Mouse (Mus musculus) MEL (cell line): ENCODE results near the gene Snx29.

Source experiments
- CHD2 ChIP-seq: IDR thresholded peaks from 2 replicates; pipeline ENCODE4 v1.6.1; 2011; ENCODE audit warnings: low read length, improper control_type of control experiment
- CTCF ChIP-seq, 3 experiments: IDR thresholded peaks in 2 of 3; conservative IDR thresholded peaks in 1 of 3; 2 replicates each; pipeline ENCODE4 v1.5.1; 2011 to 2012; ENCODE audit warnings: low read length in 3 of 3, low read depth in 2 of 3, mild to moderate bottlenecking in 2 of 3, improper control_type of control experiment in 1 of 3, inconsistent platforms in 1 of 3, mixed read lengths in 1 of 3, moderate library complexity in 1 of 3; ENCODE audit not compliant: control insufficient read depth in 1 of 3, insufficient read depth in 1 of 3, poor library complexity in 1 of 3, severe bottlenecking in 1 of 3

GRCm38 (mm10) chr16:11784354-11784753, 461.6 kb downstream of the Snx29 start:
- no peak for TF ChIP-seq CTCF (IDR thresholded peaks at IDR 0.05 in 2 of 3, conservative IDR thresholded peaks at IDR 0.05 in 1 of 3; ENCODE audit: control insufficient read depth in 1 of 3, insufficient read depth in 1 of 3, low read depth in 2 of 3, low read length in 3 of 3, poor library complexity in 1 of 3, severe bottlenecking in 1 of 3)
- no peak for TF ChIP-seq CHD2
